Mouse (Mus musculus): ENCODE results near the gene Ndfip2.

Ndfip2 gene

DNA sequence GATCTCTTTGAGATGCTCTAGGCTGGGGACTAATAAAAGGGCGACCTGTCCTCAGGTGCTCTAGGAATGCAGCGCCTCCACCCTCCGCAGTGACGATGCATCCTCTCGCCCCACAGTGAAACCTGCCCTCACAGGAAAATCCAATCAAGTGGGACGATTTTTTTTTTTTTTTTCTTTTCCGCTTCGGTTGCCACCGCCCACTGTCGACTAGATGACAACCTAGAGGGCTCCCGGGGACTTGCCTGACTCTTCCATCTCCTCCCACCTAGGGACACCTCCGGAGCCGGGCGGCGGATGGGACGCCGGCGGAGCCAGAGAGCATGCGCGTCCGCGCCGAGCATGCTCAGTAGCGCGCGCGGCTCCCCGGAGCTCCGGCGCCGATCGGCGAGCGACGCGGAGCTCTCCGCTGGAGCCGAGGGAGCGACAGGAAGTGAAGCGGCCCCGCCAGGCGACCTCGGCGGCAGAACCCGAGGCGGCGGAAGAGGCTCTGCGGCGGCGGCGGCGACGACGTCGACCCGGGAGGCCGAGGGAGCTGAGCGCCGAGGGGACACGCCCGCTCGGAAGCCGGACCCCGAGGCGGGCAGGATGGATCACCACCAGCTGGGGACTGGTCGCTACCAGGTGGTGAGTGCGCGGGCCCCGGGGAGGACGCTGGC lies at the start of gene Ndfip2:
Gene Ndfip2, plus strand, starts transcription at position 195 of the 656 bp plus-strand sequence.
- DNase-seq (ENCODE audit: low read depth, low spot score): peak; percentile 68

DNA sequence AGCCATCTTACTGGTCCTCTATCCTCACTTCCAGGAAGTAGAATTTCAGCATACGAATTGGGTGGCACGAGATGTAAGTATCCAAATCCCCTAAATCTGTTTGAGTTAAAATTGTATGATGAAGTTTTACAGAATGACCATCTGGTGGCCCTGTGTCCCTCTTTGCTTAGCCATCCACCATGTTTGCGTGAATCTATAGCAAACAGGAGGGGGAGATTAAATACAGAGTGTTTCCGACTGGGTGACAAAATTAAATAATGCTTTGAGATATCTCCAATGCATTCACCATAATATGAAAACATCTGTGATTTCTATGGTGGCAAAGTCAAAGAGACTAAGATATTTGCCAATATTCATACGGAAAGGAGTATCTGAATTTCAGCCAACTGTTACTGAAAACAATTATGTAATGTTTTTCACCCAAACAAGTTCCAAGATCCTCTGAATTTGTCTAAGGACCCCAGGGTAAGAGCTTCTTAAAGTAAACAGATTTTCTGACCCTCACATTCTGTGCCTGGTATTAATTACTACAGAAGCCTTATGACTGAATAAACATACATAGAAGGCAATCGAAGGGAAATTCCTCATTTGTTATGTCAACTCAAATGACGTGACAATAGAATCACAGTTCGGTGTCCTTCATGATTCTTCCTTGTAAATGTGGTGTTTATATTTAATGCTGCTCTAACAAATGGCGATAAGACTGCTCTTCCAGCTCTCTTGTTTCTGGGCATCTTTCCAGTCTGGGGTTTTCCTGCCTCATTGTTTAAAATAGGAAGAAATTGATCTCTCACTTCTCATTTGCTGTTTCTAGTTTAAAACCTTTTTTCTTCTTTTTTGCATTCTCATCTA lies 38.6 kb upstream of the Ndfip2 start:
- DNase-seq (ENCODE audit: low read depth, low spot score): no peak

DNA sequence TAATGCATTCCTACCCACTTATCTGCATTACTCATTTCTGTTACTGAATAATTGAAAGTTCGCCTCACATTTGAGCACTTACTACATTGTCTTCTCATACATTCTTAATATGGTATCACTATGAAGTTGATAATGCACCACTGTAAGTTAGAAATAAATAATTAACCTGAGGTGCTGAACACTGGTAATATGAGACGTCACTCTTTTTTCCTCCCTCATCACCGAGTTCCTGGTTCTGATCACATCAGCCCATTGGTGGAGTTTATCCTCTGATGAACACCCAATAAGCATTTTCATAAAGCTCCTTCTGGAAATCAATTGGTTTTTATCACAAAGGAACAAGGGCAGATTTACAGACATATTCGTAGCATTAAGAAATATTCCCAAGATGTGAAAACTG lies 36.1 kb upstream of the Ndfip2 start:
- no peak for DNase-seq (ENCODE audit: low read depth, low spot score)

DNA sequence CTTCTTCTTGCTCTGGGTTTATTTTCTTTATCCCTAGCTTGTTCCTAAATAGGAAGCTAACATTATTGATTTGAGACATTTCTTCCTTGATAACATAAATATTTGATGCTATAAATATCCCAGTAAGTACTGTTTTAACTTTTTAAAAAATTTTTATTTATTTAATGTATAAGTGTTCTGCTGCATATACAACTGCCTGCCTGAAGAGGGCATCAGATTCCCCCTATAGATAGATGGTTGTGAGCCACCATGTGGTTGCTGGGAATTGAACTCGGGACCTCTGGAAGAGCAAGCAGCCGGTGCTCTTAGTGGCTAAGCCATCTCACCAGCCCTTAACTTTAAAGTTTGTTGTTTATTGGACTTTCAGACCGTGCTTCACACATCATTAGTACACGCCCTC lies 32.6 kb upstream of the Ndfip2 start:
- DNase-seq (ENCODE audit: low read depth, low spot score): no peak

DNA sequence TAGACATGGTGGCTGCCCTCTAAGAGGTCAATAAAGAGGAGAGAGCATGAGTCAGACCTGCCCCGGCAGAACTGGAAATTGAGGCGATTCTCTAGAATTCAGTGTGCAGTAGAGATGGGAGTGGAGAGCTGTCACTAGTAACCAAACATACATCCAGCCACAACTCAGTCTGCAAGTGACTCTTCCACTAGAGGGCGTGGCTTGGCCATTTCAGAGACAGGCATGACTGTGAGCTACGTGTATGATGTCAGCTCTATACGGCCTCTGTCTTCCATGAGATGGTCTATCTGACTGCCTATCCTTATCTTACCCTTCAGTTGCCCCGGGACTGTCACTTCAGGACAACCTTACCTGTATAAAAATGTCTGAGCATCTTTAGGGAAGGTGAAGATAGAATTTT lies 26.0 kb upstream of the Ndfip2 start:
- peak; percentile 1 for DNase-seq (ENCODE audit: low read depth, low spot score)

DNA sequence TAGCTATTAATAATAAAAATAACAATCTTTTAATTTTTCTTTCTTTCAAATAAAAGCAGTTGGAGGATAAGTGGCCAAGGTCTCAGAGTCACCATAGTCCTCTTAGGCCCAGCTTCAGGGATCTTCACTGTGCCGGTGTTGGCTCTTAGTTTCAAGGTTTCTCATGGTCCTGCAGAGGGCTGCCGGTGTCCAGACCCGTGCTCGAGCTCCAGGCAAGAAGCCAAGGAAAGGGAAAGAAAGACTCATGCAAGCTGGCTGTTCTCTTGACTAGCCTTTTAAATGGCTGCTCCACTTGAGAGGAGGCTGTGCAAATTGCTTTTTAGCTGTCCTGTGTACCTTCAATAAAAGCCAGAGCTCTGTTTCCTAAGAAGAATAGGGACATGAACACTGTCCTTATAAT lies 21.8 kb upstream of the Ndfip2 start:
- DNase-seq (ENCODE audit: low read depth, low spot score): no peak

DNA sequence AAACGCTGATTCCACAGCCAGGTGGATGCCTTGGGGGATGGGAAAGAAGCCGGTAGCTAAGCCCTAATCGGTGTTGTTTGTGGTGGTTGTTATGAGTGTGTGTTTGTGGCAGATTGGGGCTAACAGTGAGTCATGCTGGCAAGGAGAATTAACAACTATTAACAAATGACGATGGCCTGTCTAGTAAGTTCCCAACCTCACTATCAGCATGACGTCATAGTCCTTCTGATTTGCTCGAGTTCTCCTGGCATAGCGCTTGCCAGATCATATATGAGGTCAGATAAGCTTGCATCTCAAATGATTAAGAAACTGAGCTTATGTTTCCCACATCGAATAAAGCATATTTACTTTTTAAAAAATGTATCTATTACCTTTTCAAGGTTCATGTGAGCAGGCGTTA lies 20.6 kb upstream of the Ndfip2 start:
- DNase-seq (ENCODE audit: low read depth, low spot score): no peak

DNA sequence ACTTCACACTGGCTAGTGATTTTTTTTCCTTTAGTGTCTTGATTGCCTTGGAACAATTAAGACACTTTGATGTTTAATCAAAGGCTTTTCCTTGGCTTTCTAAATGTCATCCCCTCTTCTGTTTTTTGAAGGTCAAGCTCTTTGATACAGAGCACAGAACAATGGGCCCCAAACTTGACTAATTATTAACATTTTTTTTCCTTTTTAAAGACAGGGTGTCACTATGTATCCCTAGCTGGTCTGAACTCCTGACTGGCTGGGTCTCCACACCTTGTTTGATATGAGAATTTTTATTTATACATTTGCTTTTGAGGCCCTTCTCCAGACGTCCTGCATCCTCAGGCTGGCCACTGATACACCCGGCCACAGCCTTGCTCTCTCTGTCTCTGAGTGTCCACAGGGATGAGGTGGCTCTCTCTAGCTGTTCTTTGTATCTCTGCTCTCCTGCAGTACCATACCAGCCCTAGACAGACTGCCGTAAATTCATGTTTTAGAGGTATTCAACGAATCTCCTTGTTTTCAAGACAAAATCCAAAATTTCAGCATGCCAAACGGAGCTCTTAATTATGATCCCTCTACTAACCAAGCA lies 19.8 kb upstream of the Ndfip2 start:
- no peak for DNase-seq (ENCODE audit: low read depth, low spot score)

DNA sequence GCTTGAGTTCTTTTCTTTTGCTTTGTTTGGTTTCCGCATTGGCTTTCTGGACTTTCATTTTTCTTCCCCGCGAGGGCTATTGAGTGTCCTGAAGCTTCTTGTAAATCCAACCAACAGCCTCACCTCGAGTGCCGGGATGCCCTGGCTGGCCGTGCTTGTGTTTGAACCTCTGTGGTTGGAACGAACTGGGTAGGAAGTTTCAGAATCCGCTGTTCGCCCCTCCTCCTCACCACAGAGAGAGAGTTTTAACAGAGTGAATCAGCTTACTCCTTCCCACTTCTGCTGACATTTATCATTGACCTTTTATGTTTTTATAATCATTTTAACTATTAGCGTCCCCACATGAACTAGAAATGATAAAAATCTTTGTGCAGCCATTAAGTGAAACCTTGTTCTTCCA lies 18.3 kb upstream of the Ndfip2 start:
- DNase-seq (ENCODE audit: low read depth, low spot score): no peak

DNA sequence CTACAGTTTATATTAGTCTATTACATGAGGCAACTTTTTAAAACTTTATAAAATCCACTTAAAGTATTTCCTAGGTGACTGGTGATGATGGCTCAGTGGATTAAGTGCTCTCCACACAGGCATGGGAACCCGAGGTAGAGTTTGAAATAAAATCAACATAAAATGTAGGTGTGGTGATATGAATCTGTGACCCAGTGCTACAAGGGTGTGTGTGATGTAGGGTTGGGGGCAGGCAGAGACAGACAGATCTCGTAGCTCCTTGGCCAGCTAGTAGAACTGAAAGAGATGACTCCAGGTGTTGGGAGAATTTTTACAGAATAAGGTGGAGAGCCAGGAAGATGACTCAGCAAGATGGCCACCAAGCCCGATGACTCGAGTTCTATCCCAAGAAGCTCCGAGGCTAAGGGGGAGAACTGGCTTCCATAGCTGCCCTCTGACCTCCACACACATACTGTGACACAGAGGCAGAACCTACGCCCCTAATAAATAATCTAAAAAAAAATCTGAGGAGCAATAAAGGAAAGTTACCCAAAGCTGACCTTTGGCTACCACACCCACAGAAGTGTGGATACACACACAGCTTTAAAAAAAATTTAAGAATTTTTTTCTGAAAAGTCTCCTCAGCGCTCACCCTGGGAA lies 14.4 kb upstream of the Ndfip2 start:
- no peak for DNase-seq (ENCODE audit: low read depth, low spot score)

DNA sequence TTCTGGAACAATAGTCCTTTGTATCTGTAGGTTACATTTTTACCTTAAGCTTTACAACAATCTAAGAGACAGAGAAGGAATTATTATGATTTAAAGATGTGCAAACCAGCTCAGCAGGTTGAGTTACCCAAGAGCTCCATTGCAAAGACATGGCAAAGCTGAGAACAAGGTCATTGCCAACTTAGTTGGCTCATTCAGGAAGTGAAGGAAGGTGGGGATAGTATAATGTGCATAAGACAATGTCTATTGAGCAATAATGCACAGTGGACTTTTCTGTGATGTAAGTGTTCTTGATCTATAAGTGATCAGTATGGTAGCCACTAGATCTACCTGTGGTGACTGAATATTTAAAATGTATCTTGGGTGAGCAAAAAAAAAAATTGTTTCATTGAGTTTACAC lies 7.3 kb upstream of the Ndfip2 start:
- no peak for DNase-seq (ENCODE audit: low read depth, low spot score)

DNA sequence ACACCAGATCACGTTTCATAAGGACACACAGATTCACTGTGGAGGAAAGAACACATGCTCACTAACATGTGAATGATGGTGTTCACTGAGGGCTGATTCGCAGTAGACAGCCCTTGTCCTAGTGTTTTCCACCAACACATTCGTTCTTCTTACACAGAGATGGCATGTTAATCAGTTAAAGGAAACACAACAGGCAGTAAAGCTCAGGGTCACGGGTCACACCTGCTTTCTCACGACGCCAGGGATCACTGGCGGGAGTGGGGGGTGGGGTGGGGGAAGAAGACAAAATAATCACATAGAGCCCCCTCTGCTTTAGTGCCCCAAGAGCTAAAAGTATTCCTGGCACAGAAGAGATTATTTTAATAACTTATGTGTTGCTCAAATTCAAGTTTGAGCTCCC lies 5.1 kb upstream of the Ndfip2 start:
- DNase-seq (ENCODE audit: low read depth, low spot score): no peak

DNA sequence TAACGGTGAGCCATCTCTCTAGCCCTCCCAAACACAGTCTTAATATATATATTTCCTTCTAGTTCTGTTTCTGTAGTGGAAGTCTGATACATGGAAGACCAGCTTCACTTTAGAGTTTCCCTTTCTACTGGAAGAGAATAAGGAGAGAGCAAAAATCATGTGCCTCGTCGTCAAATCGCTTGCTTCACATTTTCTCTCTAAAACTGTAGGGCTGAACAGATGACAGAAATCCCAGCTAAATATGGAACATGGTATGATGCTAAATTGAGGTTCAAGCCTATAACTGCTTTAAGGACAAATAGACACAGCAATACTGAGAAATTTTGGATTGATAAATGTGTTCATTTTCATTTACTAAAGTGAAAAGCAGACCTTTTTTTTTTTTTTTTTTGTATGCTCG lies 4.0 kb upstream of the Ndfip2 start:
- DNase-seq (ENCODE audit: low read depth, low spot score): no peak

DNA sequence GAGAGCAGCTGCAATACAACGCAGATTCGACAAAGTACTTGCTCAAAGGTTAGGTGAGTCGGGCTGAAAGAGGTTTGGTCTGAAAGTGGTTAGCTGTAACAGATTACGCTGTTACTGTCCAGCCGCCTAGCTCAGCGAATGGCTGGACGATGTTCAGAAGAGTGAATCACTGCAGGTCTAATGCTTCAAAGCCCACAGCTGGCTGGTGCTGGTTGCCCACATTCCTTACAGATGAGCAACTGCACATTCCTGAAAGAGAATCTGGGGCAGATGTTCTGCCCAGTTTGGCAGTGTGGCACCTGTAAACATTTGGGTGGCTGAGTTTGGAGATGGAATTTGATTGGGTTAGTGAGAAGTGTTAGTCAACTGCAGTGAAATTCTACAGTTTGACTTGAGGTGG lies 2.8 kb upstream of the Ndfip2 start:
- DNase-seq (ENCODE audit: low read depth, low spot score): no peak

DNA sequence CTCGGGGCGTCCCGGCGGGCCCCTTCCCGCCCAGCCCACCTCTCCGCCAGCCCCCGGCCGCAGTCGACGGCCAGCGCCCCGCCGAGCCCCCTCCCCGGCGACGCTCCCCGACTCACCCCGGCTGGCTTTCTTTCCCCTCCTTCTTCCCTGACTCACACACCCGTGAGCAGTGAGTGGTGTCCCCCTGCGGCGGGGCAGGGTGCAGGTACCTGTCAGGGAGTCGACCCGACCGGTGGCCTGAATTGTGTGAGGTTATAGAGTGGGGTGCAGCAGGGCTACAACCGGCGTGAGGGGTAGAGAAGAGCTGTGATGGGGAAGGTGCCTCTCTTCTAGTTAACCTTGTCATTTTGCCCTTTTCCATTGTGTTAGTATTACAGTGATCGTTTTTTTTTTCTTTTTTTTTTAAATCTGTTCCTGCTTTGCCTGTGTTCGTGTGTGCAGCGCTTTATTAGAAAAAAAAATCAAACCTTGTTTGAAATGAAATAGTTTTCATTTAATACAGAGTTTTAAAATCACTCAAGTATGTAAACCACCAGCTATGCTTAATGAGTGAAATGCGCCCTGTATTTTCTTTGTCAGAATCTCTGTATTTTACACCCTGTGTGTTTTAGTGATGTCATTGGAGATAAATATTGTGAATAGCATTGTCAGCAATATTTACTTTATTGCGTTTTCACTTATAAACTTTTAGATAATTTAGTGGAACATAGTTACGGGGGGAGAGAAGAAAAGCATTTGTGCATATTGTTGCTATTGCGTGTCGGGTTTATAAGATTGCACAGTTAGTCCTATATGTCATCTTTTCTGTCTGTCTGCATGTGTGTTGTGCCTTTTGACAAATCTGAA lies 885 bp downstream of the Ndfip2 start:
- DNase-seq (ENCODE audit: low read depth, low spot score): peak; percentile 2

DNA sequence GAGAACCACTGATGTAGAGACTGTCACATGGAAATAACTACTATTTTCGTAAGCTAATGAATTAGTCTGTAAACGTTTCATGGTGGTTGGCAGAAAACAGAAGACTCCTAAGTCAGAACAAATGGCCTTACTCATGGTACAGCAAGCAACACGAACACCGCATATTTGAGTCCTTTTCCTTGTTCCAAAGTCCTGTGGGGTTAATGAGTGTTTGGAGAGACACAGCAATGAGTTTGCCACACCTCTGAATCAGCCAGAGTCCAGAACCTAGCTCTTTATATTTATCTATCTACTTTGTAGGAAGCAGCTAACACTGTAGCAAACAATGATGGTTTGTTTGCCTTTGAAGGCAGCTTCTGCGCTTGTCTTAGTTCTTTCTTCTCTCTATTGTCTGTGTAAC lies 4.5 kb downstream of the Ndfip2 start:
- DNase-seq (ENCODE audit: low read depth, low spot score): no peak

DNA sequence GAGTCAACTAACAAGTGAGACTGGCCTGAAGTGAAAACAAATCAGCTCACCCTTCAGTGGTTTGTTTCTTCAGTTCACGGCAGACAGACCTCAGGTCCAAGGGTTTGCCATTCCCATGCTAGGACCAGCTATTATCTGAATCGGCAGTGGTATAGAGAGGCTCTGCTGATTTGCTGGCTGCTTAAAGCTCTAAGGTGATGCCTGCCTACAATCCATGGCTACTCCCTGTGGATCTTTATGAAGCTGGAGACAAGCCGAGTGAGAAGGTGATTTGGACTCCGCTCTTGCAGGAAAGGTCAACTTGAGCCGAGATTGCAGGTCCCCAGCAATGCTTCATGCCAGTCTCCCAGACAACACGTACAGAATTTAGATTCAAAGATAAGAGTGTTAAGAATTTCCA lies 8.7 kb downstream of the Ndfip2 start:
- no peak for DNase-seq (ENCODE audit: low read depth, low spot score)

DNA sequence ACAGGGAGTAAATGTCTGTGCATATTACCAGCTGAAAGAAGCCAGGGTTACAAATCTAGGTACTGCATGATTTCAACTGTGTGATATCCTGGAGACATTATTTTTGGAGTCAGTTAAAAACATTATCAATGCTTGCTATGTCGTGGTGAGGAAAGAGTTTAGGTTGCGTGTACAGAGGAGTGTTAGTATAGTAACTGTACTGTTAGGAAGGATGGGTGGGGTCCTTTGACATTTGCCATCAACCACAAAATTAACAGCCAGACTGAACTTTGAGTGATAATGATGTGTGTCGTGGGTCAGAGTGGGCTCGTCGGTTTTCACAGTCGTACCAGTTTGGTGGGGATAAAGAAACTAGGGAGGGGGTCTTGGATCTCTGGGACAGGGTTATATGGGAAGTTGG lies 13.7 kb downstream of the Ndfip2 start:
- DNase-seq (ENCODE audit: low read depth, low spot score): no peak

DNA sequence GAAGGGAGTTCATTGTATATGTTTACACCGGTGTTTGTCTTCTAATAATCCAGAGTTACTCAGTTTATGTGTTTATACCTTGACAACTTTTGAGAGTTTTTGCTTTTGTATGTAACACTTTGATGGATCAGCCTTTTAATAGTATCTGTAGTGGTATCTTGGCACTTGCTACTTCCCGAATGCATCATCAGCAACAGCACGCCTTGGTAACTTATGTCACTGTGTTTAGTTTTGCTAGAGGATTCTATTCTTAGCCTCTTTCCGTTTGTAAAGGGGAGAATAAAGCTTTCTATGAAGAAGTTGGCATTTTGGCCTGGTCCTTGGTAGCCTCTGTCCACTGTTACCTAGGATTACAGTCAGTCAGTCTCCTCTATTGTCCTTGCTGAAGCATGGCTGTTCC lies 14.2 kb downstream of the Ndfip2 start:
- DNase-seq (ENCODE audit: low read depth, low spot score): no peak

DNA sequence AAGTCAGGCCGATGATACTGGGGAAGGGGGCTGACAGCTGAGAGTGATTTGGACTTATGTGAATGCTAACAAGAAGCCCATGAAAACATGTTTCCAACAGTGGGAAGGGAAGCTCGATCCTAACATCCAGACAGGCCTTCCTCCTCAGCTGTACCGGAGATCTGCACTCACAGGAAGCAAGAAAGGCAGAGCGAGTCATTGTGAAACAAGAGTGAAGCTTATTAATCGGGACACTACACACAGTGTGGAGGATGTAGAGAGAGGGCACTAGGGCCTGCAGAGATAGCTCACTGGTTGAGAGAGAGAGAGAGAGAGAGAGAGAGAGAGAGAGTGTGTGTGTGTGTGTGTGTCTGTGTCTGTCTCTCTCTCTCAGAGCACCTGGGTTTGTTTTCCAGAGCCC lies 16.8 kb downstream of the Ndfip2 start:
- no peak for DNase-seq (ENCODE audit: low read depth, low spot score)

DNA sequence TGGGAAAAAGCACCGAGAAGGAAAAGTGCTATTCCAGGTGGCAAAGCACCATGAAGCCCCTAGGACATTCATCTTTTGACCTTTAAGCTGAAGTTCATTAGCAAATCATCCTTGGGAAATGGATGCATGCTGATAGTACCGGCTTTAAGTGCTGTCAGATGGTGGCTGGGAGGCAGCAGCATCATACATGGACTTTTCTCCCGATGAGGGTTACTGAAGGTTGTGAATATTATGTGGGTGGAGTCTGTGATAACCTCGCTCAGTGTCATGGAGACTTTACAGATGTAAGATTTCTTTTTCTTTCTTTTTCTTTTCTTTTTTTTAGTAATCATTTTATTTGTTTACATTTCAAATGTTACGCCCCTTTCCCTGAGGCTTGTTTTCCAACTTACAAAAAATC lies 18.9 kb downstream of the Ndfip2 start:
- no peak for DNase-seq (ENCODE audit: low read depth, low spot score)

DNA sequence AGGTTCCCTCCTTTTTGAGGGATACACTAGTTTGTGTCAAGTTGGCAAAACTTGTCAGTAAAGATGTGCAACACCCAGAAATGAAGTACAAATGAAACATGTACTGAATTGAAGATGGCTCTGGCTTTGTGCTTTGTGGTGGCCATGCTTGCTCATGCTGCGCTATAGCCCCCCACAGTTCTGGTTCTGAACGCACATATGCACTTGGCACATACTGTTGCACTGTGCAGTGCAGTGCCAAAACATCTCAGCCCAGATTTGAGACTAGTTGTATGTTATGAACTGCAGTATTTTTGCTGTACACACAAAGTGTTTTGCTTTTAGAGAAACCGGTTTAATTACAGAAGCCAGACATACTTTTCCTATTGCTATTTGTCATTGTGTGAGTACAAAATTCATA lies 25.7 kb downstream of the Ndfip2 start:
- DNase-seq (ENCODE audit: low read depth, low spot score): no peak

All from c-Kit-negative CD71-positive TER-119-positive erythroid progenitor cells, embryonic 14.5 days (primary cell).